Mouse (Mus musculus): Measurements from ENCODE around the gene Olfr812.

DNA sequence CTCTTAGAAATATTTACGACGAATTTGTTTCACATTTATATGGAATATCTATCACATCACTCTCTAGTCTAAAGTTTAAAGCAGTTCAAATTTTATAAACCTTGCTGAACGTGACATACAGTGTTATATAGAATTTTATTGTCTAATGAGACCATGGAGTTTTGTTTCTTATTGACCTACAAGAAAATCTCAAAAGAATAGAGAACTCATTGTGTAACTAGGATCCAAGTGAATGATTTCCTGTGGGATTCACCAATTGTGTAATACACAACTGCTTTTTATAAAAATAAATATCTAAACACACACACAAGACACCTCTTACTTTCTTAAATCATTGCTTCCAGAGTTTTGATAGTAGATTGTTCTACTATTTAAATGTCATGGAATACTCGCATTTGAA, 41.6 kb downstream of the Olfr812 start, which contains the start of gene Olfr811:
- TF ChIP-seq POLR2A (IDR thresholded peaks at IDR 0.05; ENCODE audit: borderline replicate concordance, control insufficient read depth, low read depth, low read length): no peak
- no peak for TF ChIP-seq CTCF (IDR thresholded peaks at IDR 0.05; ENCODE audit: control insufficient read depth, insufficient read depth, low read length)

Data from bone marrow, adult 2 months (tissue).